Mouse (Mus musculus) megakaryocyte, embryonic 14.5 days (primary cell): ENCODE measurements at regions not wholly inside any gene's neighbourhood (a gene's known extent, or its start where the extent isn't known, plus 50 kb on each side); places are given as distances from the start of the nearest gene placed in this dataset.

Source experiments
- FLI1 ChIP-seq: IDR thresholded peaks from 2 replicates; pipeline ENCODE4 v1.6.1; 2012; ENCODE audit warnings: low read length, inconsistent platforms, mixed read lengths
- GATA1 ChIP-seq: IDR thresholded peaks from 3 replicates; pipeline ENCODE4 v1.6.1; 2012; ENCODE audit warnings: mixed read lengths, low read length, inconsistent platforms, borderline replicate concordance

DNA sequence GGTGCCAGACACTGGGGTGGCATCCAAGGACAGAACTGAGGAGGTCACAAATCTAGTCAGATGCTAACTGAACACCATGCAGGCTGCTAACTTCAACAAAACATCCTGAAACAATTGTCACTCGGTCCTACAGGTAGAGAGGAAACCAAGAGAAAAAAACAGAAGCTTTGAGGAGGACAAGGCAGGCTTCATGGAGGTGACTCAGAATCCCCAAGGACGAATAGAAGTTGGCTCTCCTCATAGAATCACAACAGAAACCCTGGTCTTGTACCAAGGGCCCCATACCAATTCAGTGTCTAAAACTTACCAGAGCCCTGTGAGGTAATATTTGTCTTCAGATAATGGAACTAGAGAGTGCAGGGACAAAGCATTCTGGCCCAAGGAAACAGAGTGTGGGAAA is 206.1 kb upstream of the Tle3 start:
- TF ChIP-seq GATA1 (no peak), FLI1 (no peak)
